Mouse (Mus musculus) embryonic fibroblast, embryonic 13.5 days (primary cell): ENCODE measurements at regions not wholly inside any gene's neighbourhood (a gene's known extent, or its start where the extent isn't known, plus 50 kb on each side); places are given as distances from the start of the nearest gene placed in this dataset.

Source experiments
- CTCF ChIP-seq: IDR thresholded peaks from 2 replicates; pipeline ENCODE4 v1.5.1; 2011; ENCODE audit warnings: mild to moderate bottlenecking, control low read depth, low read length, moderate library complexity, borderline replicate concordance; ENCODE audit not compliant: insufficient read depth
- POLR2A ChIP-seq: IDR thresholded peaks from 2 replicates; pipeline ENCODE4 v1.6.1; 2011; ENCODE audit warnings: low read depth, mild to moderate bottlenecking, control low read depth, low read length, moderate library complexity

GRCm38 (mm10) chr15:10078434-10078833 is 98.6 kb upstream of the Prlr start:
- no peak for TF ChIP-seq CTCF
- no peak for TF ChIP-seq POLR2A
